Mouse (Mus musculus) forebrain, embryonic 11.5 days (tissue): ENCODE results near the gene Chst2. TPM values are rescaled to one million over a fixed set of nuclear protein-coding genes. Genes with fewer than 3 reads are reported as not detected.

Source experiments
- polyA plus RNA-seq: library from polyadenylated mRNA; unstranded; fragments of >200 nt; fragmentation: Nextera tagmentation; extraction: Ambion mirVana; gene quantifications from 2 replicates; pipeline ENCODE4 v1.2.1, GENCODE M21; 2014

The Chst2 gene
- polyA plus RNA-seq, 1 experiment from 2014 or later = 15.0 TPM

Other genes starting within 250 kb of the Chst2 start
- gene U2surp, start 105.3 kb upstream of the Chst2 start, polyA plus RNA-seq = 130 and 159 TPM in 2 replicates
- 0.27 and 0.41 TPM in 2 replicates for gene Paqr9, start 152.9 kb upstream of the Chst2 start, polyA plus RNA-seq
- gene Pcolce2, start 230.9 kb upstream of the Chst2 start, polyA plus RNA-seq = 3.2 and 3.6 TPM in 2 replicates